Mouse (Mus musculus) testis, adult 2 months (tissue): ENCODE measurements around the gene Cmtm6.

ENCODE experiments used
- CTCF ChIP-seq: fragments of 200-500 bp; IDR thresholded peaks from 2 replicates; pipeline ENCODE4 v1.5.1; 2012; ENCODE audit warnings: low read depth, mild to moderate bottlenecking, inconsistent platforms, low read length, moderate library complexity; ENCODE audit not compliant: control insufficient read depth, insufficient read depth, insufficient replicate concordance
- POLR2A ChIP-seq: fragments of 200-500 bp; IDR thresholded peaks from 2 replicates; pipeline ENCODE4 v1.6.1; 2012; ENCODE audit warnings: low read depth, mild to moderate bottlenecking, inconsistent platforms, low read length, moderate library complexity; ENCODE audit not compliant: control insufficient read depth

DNA sequence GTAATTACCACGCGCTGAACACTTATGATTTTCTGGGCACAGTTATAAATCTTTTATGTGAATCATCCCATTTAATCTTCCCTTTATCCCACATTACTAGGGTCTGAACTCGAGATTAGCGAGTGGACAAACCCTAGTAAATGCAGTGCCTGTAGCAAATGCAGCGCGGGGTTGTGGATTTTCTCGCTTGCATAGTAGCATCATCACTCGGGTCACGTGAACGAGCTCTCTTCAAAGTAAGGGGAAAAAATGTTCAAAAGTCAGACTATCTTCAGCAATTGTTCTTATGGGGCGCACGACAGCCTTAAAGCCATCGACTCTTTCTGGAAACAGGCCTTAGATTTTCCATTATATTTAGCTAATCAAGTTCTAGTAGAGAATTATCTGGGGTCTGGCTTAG is 43.3 kb upstream of the Cmtm6 start:
- no peak for TF ChIP-seq POLR2A
- no peak for TF ChIP-seq CTCF
